Mouse (Mus musculus) adrenal gland, adult 8-10 months (tissue): ENCODE results near the gene Ceacam16. TPM values are rescaled to one million over a fixed set of nuclear protein-coding genes. Genes with fewer than 3 reads are reported as not detected.

Experiments
- DNase-seq: peaks from one replicate; pipeline ENCODE4 v3.0.0; 2022
- total RNA-seq, 4 experiments: library from RNA; stranded (reverse); gene quantifications; 2 replicates each; pipeline ENCODE4 v1.2.4; 2022

The Ceacam16 gene
- under 1 TPM in 1 of 4 experiments, not detected in 3; 0.31 TPM for total RNA-seq

DNA sequence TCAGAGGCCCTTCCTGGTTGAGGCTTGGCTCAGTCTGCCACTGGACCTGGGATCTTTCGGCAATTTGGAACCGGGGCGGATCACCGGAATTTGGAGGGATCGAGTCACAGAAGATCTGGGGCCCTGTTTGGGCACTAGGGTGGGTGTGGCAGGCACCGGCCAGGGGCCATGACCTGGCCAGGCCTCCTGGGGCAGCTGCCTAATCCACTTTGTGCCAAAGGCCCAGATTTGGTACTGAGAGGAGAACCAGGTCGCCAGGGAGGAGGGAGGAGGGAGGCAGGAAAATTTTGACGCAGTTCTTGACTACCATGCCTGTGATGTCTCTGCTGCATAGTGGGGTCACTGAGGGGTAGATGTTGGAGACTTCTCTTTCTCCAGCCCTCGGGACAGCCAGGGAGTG is at the start of gene Ceacam16:
Gene Ceacam16, minus strand, starts transcription at position 101 of the 400 bp plus-strand sequence.
- DNase-seq = no peak

DNA sequence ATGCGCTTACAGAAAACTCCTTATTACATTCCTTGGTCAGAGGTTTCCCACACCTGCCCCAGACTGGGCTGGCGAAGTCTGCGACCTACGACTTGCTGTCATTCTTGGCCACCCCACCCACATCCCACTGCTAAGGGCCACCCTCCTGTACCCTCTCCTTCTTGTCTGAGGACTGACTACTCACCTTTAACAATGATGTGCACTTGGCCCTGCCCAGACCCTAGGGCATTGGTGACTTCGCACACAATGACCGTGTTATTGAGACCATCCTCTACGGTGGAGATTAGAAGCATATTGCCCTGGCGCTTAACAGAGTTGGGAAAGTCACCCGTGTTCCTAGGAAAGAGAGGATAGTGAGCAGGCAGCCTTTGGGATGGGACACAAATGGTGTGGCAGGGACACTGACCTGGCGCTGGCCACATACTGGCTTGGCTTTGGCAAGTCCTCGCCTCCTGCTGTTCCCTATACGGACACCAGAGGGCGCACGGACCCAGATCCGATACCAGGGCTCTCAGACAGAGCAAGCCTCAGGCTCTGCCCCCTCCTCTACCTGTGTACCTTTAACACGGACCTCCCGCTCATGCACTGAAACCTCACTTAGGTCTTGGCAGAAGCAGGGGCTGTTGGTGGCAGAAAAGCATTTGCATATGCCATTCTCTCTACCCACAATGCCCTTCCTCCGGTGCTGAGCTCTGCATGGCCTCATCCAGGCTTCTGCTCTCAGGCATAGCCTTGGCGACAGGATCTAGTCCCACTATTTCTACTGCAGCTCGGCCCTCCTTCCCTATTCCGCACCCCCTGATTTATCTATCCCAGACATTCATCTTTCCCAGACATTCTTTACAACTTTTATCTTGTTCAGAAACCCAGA is 49.6 kb upstream of the Ceacam16 start:
- peak; percentile 45 for DNase-seq

DNA sequence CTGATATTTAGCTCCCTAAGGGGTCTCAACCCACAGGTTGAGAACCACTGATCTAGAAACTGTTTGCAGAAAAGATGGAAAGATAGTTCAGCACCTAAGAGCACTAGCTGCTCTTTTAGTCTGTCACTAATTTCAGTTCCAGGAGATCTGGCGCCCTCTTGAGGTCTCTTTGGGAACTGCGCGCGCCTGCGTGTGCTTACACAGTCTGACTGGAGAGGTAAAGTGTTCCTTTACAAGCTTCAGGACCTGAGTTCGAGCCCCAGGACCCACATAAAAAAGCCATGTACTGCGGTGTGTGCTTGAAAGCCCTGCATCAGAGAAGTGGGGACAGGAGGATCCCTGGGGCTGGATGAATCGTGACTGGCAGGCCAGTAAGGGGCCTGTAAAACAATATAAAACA is 28.8 kb upstream of the Ceacam16 start:
- DNase-seq = no peak

DNA sequence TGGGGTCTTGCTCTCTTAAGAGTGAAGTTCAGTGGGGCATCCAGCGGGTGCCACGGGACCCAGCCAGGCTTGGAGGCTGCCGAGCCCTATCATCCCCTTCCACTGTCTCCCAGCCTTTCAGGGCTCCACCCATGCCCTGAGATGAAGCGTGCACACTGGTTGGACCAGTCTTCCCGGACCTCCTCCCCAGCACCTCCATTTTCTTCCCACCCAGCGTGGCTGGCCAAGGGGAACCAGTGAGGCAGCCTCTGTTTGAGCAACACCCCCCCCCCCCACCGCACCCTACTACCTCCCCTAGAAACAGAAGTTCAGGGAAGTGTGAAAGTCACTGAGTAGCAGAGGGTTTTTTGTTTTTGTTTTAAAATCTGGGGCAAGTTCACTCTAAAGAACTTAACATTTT is 26.8 kb upstream of the Ceacam16 start, which contains the start of gene Ceacam19:
Gene Ceacam19, minus strand, starts transcription at position 117 of the 400 bp plus-strand sequence.
- DNase-seq = no peak

DNA sequence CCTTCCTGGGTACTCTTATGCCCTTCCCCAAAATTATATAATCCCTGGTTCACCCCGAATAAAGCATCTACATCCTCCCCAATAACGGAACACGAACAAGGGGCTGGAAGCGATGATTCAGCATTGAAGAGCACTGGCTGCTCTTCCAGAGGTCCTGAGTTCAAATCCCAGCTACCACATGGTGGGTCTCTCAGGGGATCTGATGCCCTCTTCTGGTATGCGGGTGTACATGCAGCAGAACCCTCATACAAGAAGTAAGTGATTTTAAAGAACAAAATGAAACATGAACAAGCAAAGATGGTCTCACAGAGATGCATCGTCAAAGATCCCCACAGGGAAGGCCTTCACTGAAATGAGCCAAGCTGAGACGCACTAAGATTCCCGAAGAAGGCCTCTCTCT is 19.7 kb upstream of the Ceacam16 start:
- no peak for DNase-seq

DNA sequence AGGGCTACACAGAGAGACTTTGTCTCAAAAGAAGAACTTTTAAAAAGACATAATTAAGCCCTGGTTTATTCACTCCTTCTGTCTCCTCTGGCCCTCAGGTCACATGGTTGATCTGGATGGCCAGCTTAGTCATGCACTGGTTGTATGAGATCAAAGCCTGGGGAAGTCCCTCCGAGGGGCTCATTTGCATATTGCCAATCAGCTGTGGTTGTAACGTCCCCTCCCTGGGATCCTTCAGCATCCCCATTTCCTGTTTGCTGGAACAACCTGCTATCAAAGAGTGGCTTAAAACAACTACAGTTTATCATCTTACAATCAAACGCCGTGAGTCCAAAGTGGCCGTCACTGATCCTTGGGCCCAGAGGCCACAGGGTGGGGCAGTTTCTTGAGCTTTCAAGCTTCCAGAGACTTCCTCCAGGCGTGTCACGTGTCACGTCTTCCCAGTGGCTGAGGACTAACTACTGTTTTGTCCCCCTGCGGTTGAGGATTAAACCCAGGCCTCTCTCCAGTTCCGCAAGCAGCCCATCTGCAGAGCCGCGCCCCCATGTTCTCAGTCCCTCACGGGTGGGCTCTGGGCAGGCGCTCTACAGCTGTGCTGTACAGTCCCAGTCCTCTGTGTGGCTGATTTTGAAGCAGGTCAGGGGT is 15.8 kb upstream of the Ceacam16 start:
- no peak for DNase-seq

DNA sequence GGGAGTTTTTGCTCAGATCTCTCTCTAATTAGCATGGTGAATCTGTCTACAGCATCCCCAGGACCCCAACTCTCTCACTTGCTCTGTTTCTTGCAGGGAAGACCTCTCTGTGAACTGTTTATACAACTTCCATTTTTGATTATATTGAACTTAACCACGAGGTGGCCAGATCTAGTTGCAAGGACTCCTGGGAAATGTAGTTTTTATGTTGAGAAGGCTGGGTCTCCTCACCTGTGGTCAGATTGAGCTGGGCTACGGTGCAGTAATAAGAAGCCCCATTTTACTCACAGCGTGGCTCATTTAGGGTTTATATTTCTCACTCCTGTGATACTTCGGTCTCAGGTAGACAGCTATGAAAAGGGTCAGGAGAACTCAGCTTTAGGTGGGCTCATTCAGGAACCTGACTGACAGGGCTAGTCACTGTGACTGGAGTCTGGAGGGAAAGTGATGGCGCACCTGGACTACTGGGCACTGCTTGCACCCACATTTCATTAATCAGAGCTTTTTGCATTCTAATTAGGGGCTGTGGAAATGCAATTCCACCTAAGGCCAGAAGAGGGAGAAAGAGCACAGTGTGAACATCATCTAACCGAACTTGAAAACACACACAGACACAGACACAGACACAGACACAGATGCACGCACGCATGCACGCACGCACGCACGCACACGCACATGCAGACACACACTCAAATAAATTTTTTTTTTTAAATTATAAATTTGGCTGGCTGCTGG is 15.0 kb upstream of the Ceacam16 start:
- no peak for DNase-seq

- DNase-seq = no peak
These were observed 11.0 kb upstream of the Ceacam16 start for GRCm38 (mm10) chr7:19871943-19872601.

DNA sequence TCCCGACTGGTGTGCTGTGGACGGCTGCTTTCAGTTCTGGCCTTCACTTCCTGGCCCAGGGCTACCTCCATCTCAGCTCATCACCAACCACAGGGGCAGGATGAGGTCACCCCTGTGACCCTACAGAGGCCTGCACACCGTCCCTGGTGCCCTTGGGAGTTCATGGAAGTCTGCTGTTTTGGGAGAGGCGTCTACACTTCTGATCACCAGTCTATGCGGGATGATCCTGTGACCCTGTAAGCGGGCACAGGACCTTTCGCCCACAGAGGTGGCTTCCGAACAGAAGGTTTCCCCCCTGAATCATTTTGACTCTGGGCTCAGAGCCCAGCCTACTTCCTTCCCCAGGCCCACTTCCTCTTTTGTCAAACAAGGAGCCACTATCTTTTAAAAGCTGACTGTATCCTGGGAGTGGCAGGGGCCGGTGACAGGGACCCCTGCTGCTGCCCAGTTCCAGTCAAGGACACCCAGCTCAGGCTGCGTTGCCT is 10.1 kb upstream of the Ceacam16 start:
- no peak for DNase-seq

- no peak for DNase-seq
These were observed 6.8 kb upstream of the Ceacam16 start for GRCm38 (mm10) chr7:19867751-19868399.

GRCm38 (mm10) chr7:19866490-19866889 is 5.4 kb upstream of the Ceacam16 start:
- peak; percentile 63 for DNase-seq

DNA sequence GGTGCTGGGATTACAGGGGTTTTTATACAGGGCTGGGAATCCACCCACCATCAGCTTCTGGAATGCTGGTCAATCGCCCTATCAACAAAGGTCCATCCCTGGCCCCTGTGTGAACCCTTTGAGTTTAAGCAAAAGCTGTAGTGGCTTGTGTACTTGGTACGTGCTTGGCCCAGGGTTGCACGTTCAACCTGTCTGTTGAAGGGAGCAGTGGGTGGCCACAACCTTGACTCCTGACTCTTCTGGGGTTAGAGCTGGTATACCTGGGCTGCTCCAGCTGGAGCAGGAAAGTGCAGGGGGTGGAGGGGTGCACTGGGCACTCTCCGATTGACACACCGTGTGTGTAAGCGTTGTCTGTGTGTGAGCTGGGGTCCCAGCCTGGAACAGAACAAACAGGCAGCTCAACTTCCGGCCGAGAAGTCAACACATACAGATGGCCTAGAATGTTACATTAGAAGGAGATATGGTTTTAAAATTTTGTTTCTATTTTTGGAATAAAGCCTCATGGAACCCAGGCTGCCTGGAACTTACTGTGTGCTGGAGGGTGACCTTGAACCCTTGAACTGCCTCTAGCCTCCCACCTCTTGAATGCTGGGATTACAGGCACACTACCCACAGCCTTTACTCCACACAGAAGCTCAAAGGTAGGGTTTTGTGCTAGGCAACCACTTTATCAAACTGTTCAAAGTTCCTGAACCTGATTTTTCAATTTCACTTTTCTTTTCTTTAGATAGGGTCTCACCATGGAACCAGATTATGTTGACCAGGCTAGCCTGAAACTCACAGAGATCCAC is 4.3 kb upstream of the Ceacam16 start:
- no peak for DNase-seq

- peak; percentile 70 for DNase-seq
These were observed 3.1 kb upstream of the Ceacam16 start for GRCm38 (mm10) chr7:19864241-19864640.

- DNase-seq = no peak
These were observed 1.4 kb downstream of the Ceacam16 start for GRCm38 (mm10) chr7:19859740-19860139.

GRCm38 (mm10) chr7:19856283-19856682 is 4.8 kb downstream of the Ceacam16 start:
- no peak for DNase-seq

- DNase-seq = no peak
These were observed 5.4 kb downstream of the Ceacam16 start for GRCm38 (mm10) chr7:19855663-19856062.

DNA sequence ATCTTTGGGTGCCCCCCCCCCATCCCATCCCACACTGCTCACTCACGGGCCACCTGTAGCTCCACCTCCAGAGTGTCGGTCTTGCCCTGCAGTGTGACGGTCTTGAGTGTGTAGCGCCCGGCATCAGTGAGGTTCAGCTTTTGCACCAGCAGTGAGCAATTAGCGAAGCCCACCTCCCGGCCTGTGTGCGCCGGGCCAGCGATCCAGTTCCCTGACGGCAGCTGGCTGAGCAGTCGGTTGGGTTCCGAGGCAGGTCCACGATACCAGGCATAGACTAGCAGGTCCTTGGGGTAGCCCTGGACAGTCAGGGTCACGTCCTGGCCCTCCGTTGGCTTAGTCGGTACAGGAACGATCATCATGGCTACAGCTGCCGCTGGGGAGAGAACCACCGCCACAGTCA is 7.6 kb downstream of the Ceacam16 start:
- DNase-seq = no peak

DNA sequence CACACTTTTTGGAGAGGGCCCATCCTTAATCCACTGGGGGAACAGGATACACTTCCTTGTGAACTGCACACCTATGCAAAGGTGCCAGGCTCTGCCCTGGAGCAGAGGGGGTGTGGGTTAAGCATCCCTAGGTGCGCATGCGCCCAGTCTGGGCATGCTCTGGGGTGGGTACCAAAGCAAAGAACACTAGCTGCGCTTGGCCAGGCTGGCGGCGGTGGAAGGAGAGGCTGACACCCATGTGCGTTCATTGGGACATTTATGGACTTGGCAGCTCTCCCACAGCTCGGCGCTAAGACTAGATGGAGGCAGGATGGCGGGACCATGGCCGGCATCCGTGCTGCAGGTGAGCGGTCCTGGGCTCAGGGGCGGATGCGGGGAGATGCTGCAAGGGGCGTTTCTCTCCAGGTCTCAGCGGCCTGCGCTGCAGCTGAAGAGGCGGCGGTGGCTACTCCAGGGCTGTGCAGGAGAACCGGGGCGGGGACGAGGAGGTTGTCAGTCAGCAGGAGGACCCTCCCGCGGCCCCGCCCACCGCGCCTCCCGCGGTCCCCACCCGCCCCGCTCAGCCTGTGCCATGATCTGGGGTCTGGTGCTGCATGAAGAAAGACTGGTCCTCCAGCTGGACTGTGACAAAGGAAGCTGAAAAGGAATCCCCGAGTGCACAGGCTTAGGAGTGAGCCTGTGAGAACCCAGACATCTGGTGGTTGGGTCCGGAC is 9.1 kb downstream of the Ceacam16 start, which contains the start of gene Gm19345:
Gene Gm19345, plus strand, starts transcription at position 146 of the 713 bp plus-strand sequence.
- DNase-seq = no peak

DNA sequence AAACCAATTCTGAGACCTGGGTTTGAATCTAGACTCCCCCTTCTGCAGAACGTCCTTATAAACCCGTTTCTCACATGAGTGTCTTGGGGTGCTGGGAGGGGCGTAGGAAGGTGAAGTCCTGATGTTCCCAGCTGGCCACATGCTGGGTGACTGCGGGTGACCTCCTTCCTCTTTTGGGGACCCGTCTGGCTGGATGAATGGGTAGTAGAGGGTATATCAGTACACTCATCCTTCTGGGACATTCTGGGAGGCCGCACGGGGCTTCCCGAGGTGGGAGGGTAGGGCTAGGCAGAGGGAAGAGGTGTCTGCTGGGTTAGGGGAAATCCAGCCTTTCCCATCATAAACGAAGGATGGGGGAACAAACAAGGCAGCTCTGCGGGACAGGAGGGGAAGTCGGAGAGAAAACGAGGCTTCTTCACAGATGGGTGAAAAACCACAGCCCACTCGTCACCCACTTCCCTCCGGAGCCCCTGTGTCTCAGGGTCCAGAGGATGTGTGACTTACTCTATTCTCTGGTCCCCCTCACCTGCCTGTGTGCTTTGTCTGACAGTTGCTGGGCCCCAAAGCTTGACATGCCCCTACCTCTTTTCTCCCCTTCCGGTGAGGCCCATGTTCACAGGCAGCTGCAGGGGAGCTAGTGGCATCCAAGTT is 16.5 kb downstream of the Ceacam16 start:
- DNase-seq = no peak

- no peak for DNase-seq
These were observed 17.5 kb downstream of the Ceacam16 start for GRCm38 (mm10) chr7:19843561-19843960.
